Mouse (Mus musculus): Measurements from ENCODE around the gene Smarca4.
"Not testable (repeated sequence)": the region's sequence is repeated elsewhere in the genome, so short reads cannot be mapped to it uniquely, and the experiment has no call there.

The Smarca4 gene

DNA sequence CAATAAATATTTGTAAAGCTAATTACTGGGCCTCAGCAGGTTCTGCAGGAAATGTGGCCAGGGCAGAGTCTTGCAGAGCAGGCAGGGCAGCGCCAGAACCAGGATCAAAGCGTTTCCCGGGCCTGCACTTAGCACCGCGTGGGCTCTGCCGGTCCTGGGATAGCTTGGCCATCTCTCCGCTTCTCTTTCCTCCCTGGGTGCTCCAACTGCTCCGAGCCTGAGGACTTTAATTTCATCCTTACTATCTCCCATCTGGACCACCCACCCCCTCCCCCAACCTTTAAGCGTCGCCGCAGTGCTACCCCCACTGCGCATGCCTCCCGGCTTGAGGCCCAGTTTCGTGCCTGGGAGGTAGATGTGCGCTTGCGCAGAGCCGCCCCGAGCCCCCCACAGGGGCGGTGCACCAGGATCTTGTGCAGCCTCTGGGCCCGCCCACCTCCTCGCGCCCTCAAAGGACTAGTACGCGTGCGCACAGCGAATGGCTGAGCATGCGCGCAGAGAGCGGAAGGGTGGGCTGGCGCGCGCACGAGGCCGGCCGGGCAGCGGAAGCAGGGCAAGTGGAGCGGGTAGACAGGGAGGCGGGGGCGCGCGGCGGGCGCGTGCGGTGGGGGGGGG, at the start of gene Smarca4:
Gene Smarca4 (plus strand): TSS at position 553 of the 615 bp plus-strand sequence.
- peak; percentile 88 for DNase-seq (ENCODE audit: low read depth, low spot score)

DNA sequence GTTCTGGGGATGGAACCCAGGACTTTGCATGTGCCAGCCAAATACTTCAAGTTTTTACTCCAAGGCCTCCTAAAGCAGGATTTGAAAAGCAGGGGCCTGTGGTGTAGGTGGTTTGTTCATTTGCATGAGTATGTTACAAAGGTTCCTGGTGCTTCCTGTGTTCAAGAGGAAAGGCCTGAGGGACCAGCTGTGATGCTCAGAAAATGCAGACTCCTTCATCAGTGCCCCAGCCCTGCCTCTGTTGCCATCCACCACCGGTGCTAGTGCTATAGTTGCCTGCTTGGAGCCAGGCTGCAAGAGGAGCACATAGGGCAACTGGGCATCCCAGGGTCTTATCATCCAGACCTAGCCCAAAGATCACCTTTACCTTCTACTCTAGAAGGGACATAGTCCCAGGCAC, 49.4 kb upstream of the Smarca4 start:
- DNase-seq (ENCODE audit: low read depth, low spot score): no peak

DNA sequence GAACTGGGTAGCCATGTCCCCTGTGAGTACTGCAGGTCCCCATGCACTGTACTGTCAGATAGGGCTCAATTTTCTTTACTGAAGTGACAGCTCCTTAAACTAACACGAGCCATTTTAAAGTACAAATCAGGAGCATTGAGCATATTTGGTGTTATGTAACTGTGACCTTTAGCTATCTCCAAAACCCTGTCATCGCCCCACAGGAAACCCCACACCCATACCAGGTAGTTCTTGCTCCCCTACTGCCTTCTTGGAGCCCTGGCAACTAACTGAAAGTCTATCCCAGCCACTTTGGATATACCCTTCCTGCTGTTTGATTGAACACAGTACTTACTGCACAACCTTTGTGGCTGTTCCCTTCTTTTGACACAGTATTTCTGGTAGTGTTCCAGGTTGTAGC, 48.9 kb upstream of the Smarca4 start:
- no peak for DNase-seq (ENCODE audit: low read depth, low spot score)

DNA sequence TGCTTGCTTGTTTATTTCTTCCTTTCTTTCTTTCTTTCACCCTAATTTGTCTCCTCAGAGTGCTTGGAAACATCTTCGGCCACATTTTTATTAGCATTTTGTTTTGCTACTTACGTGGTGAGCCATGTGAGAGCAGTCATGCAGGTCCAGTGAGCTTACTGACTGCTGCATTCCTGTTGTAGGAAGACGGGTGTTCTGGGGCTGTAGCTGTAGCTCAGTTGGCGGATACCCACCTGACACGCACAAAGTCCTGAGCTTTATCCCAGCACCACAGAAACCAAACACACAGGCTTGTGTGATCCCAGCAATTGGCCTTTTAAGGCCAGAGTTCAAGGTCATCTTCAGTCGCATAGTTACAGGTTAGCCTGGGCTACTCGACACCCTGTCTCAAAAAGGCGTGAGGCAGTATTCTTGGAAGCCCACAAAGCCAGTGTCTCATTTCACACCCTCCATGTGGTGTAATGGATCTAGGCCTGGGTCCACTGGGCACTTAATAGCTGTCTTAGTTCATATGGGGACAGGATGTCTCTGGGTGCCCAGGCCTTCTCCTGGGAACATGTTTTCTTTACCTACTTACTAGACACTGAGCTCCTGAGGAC, 47.2 kb upstream of the Smarca4 start:
- DNase-seq (ENCODE audit: low read depth, low spot score): no peak

DNA sequence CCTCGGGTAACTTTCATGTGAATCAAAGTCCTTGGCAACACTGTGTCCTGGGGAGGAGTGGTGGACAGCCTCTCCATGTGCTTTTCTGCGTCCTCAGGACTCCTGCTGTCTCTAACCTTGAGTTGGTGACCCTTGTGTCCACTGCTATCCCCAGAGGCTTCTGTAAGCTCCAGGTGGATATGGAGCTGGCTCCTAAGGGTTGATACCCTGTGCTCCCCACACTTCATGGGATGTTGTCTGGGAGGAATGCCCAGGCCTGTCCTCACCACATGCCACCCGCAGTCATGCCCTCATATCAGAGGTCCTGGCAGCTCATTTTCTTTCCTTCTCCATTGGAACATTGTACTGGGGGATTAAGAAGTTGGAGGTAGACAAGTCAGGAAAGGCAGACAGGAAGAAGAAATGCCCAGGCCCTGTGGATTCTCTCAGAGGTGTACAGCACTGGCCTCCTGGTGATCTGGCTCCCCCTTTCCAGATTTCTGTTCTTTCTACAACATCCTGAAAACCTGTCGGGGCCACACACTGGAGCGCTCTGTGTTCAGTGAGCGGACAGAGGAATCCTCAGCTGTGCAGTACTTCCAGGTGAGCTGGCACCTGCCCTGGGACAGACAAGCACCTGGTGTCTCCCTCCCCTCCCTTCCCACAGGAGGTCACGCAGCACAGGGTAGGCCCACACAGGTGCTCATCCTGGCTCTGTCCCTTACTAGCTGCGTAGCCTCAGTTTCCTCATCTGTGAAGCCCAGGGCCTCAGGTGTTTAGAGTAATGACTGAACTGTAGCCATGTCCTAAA, 41.8 kb upstream of the Smarca4 start:
- no peak for DNase-seq (ENCODE audit: low read depth, low spot score)

DNA sequence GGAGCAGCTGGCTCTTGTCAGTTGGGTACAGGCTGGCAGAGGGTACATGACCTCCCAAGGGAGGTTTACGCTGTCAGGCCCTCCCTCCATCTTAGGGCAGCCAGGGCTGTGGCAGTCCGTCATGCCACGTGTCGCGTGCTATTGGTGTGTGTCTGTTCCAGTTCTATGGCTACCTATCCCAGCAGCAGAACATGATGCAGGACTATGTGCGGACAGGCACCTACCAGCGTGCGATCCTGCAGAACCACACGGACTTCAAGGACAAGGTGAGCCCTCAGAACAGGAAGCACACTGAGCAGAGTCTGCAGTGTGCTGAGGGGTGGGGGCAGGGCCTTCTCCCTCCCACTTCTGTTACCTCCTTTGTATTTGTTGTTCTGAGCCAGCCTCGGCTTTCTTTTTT, 40.7 kb upstream of the Smarca4 start:
- no peak for DNase-seq (ENCODE audit: low read depth, low spot score)

DNA sequence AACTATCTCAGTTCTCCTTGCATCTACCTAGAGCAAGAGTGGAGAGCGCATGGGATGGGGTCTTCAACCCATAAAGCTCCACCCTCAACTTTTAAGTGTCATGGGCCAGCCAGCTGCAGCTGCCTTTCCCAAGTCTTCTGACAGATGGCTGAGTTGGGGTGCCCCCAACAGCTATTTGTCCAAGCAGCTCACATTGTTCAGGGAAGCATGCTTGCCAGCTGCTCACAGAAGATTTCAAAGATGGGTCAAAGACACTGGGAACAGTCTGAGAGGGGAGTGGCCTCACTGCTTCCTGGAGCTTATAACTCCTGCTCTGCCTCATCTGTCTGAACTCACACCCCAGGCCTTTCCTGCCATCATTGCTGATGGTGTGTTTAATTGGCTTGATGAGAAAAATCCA, 39.7 kb upstream of the Smarca4 start:
- DNase-seq (ENCODE audit: low read depth, low spot score): no peak

DNA sequence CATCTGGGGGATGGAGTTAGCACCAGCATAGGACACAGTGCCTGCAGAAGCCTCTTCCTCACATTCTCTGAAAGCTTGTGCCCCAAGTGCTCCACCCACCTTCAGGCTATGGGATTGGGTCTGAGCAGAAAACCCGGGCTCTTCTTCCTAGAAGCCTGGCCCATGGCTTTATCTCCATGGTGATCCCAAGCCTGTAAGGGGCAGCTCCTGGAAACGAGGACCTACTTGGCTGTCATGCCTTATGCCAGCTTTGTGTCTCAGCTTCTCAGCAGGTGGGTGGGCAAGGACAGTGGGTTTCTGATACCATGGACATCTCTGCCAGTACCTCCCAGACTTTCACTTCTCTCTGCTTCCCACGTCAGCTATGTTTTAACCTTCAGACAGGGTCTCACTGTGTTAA, 37.7 kb upstream of the Smarca4 start:
- no peak for DNase-seq (ENCODE audit: low read depth, low spot score)

DNA sequence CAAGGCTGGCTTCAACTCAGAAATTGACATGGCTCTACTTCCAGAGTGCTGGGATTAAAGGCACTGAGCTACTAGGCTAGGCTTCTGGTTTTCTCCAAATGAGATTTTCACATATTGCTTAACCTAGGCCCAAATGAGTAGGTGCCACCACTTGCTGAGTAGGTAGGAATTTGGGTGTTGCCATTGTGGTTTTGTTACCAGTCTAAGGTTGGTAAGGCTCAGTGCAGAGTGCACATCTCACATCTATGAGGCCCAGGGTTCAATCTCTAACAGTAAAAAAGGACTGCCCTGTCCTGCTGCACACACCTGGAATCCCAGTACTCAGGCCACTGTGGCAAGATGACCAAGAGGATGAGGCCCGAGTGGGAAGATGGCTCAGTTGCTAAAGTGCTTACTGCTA, 30.6 kb upstream of the Smarca4 start:
- no peak for DNase-seq (ENCODE audit: low read depth, low spot score)

DNA sequence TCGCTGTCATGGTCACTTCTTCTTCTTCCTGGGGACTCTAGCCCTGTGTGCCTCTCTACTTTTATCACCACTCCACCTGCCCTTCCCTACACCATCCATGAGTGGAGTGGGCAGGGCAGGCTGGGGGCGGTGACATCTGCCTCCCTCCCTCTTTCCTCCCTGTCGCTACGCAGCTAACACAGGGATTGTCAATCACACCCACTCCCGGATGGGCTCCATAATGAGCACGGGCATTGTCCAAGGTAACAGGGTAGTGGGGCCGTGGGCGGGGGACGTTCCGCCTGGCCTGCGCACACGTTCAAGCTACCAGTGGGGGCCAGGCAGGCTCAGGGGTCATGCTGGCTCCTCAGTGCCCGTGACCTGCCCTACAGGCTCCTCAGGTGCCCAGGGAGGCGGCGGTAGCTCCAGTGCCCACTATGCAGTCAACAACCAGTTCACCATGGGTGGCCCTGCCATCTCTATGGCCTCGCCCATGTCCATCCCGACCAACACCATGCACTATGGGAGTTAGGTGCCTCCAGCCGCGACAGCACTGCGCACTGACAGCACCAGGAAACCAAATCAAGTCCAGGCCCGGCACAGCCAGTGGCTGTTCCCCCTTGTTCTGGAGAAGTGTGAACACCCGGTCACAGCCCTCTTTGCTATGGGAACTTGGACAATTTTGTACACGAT, 28.2 kb upstream of the Smarca4 start:
- no peak for DNase-seq (ENCODE audit: low read depth, low spot score)

DNA sequence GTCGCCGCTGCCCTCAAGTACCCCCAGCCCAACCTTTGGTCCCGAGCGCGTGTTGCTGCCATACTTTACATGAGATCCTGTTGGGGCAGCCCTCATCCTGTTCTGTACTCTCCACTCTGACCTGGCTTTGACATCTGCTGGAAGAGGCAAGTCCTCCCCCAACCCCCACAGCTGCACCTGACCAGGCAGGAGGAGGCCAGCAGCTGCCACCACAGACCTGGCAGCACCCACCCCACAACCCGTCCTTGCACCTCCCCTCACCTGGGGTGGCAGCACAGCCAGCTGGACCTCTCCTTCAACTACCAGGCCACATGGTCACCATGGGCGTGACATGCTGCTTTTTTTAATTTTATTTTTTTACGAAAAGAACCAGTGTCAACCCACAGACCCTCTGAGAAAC, 27.6 kb upstream of the Smarca4 start:
- DNase-seq (ENCODE audit: low read depth, low spot score): no peak

DNA sequence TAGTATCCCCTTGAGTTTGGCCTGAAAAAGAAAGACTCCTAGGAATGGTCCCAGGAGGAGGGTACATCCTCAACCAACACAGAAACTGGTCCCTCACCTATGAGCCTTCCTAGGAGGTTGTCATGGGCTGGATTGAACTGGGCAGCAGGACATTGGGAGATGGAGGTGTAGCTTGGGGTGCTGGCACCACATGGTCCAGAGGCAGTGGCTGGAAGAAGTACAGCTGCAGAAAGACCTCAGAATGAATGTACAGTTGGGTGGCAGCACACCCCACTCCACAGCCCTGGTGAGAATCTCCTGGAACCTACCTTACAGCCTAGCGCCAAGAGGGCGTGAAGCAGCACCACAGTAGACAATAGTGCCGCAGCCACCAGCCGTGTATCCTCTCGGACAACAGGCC, 26.4 kb upstream of the Smarca4 start:
- DNase-seq (ENCODE audit: low read depth, low spot score): no peak

DNA sequence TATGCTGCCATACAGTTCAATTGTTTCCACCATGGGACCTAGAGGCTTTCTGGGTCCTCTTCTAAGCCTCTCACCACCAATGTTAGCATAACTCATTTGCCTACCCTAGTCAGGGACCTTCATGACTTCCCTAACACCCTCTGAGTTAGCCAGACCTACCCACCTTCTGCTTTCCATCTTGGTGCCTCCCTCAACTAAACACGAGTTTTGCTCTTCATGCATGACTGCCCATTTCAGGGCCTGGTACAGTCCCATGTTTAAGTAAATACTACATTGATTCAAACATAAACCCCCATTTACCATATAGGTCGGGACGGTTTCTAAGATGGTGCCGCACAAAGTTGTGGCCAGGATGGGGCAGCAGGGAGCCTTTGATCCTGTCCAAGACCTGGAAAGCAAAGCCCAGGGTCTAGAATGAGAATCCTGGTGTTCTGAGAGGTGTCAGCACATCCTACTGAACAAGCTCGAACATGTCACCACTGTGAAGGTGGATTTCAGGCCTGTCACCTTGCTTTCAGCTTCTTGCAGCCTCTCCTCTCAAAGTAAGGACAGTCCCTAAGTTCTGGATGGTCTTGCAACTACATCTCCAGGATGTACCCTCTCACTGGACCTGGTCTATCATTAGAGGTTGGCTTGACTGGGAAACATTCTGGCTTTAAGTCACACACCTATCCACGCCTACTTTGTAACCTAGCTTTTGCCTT, 24.7 kb upstream of the Smarca4 start:
- no peak for DNase-seq (ENCODE audit: low read depth, low spot score)

DNA sequence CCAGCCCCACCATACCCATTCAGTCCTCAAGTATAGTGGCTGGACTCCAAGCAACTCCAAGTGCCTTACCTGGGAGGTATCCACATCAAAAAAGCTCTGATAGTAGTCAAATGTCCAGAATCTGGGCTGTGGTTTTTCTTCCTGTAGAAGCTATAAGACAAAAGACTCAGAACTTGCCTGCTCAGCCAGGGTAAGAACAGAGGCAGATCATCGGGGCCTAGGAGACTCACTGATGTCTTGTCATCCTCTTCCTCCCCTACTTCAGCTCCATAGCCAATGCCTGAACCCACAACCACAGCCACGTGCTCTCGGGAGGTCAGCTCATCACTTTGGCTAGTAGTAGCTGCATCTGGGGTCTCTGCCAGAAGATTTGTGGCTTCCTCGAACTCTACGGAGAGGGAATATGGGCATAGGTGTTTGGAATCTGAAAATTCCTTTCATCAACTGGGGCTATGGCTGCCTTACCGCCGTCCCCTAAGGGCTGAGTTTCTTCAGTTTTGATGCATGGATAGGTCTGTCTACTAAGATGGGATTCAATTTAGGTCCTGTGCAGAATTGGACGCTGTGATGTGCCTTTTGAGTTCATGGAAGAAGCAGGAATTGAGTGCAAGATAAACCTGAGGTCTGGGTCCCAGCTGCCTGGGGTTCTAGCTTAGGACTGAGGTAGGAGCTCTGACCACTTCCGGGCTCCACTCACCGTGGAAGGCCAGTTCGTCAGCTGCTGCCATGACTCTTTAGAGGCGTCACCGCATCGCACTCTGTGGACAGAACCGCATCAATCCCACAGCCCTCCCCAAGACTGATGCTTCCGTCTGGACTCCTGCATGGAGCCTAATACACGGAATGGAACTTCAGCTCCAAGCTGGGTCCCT, 23.9 kb upstream of the Smarca4 start:
- DNase-seq (ENCODE audit: low read depth, low spot score): no peak

DNA sequence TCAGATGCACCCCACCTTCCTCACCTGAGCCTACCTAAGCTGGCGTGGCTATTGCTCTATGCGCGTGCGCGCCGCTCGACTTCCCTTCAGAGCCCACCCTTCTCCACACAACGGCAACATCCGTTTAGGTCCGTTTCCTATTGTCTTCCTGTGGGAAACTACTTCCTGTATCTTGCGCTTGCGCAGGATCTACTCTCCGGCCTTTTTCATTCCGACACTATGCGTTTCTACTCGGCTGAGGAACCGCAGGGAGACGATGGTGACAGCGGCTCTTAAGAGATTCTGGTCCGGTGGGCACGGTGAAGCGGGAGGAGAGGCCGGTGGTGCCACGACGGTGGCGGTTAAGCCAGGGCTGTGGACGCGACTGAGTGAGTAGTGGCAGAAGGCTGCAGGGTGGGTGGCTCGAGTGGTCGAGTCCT, 23.3 kb upstream of the Smarca4 start, which contains the start of the genes Timm29 and Yipf2:
Gene Timm29 (plus strand): TSS at position 20 of the 419 bp plus-strand sequence.
Gene Yipf2 (minus strand): TSS at position 126 of the 419 bp plus-strand sequence.
- peak; percentile 80 for DNase-seq (ENCODE audit: low read depth, low spot score)

DNA sequence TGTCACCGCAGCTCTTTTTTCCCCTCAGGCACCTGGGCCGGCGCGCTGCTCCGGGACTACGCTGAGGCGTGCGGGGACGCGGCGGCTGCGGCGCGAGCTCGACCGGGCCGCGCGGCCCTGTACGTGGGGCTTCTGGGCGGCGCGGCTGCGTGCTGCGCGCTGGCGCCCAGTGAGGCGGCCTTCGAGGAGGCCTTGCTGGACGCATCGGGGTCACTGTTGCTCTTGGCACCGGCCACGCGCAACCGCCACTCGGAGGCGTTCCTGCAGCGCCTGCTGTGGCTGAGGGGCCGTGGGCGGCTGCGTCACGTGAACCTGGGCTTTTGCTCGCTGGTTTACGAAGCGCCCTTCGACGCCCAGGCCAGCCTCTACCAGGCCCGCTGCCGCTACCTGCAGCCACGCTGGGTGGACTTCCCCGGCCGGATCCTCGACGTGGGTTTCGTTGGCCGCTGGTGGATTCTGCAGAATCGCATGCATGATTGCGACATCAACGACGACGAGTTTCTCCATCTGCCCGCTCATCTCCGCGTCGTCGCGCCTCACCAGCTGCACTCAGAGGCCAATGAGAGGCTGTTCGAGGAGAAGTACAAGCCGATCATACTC, 22.7 kb upstream of the Smarca4 start:
- DNase-seq (ENCODE audit: low read depth, low spot score): no peak

DNA sequence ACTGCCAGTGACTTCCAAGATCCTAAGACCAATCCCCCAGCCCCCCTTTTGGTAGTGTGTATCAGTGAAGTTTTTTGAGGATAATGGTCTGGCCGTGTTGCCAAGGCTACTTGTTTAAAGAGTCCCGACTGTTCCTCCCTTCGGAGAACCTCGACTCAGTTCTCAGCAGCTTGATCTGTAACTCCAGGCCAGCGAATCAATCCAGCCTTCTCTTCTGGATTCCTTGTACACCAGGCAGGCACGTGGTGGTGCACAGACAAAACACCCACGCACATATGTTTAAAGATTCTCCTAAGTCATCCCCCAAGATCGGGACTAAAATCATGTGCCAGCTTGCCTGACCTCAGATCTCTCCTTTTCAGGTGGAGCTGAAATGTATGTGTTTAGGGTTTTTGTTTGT, 21.6 kb upstream of the Smarca4 start:
- not testable (repeated sequence) for DNase-seq (ENCODE audit: low read depth, low spot score)

DNA sequence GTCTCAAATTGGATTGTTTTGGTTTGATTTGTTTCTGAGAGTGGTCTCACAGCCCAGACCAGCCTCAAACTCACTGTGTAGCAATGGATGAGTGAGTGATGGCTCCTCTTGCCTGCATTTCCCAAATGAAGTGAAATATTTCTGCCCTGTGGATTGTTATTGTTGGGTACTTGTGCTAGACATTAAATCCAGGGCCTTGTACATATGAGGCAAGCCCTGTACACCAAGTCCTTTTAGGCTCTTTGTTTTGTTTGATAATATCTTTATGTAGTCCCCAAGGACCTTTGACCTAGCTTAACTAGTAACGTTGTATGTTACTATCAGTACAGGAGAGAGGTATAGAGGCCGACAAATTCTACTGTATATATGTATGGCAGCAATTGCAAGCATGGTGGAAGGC, 21.1 kb upstream of the Smarca4 start:
- DNase-seq (ENCODE audit: low read depth, low spot score): no peak

DNA sequence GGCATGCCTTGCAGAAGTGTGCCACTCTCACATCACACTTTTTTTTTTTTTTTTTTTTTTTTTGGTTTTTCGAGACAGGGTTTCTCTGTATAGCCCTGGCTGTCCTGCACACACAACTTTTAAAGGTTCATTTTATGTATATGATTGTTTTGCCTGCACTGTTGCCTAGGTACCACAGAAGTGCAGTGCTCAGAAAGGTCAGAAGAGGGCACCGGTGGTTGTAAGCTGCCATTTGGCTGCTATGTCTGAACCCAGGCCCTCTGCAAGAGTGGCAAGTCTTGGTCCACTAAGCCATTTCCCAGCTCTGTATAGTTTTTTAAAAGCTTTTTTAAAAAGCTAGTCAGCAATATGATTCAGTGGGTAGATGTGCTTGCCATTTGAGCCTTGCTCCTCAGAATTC, 17.8 kb upstream of the Smarca4 start:
- no peak for DNase-seq (ENCODE audit: low read depth, low spot score)

DNA sequence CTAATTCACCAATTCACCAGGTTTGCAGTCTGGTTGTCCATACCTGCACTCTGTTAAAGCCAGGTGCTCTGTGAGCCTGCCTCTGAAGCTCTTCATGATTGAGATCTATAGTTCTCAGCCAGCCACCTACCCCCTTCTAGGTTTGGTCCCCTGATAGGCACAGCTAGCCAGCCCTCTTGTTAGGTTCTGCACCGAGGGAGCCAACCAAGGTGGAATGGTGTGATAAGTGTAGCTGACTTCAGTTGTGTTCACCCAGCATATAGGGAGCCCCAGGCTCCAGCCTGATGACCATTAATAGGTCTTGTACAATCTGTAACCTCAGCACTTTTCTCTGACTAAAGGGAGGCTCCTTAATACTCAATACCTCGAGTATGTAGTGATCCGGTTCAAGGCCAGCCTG, 15.8 kb upstream of the Smarca4 start:
- DNase-seq (ENCODE audit: low read depth, low spot score): no peak
